Comparison of ENCODE assay signal across 20 mouse cellular contexts in genomic region chr15:62091144-62091543, GRCm38 (mm10).
"Had no signal": no experiment of that assay in that cellular context is flagged by ENCODE, and none has a peak within 500 bp of the region (broad histone marks: within the 10 kb centered on the region; RNA-seq: fewer than 3 reads in every experiment).

No protein-coding gene starts in this region.

- H3K9ac ChIP-seq: limb, embryonic 13.5 days; lung, embryonic 14.5 days; midbrain, embryonic 13.5 days; neural tube, embryonic 13.5 days; stomach, embryonic 15.5 days had no signal

- H3K9me3 ChIP-seq: limb, embryonic 10.5 days; limb, embryonic 13.5 days; megakaryocyte, embryonic 14.5 days; midbrain, embryonic 10.5 days; midbrain, embryonic 13.5 days; neural tube, embryonic 13.5 days; stomach, embryonic 15.5 days had no signal

- H3K36me3 ChIP-seq: limb, embryonic 10.5 days; limb, embryonic 13.5 days; midbrain, embryonic 10.5 days; midbrain, embryonic 13.5 days; neural tube, embryonic 13.5 days; stomach, embryonic 15.5 days had no signal

- H3K4me2 ChIP-seq: limb, embryonic 13.5 days; lung, embryonic 14.5 days; midbrain, embryonic 13.5 days; neural tube, embryonic 13.5 days; stomach, embryonic 15.5 days had no signal

- H3K27me3 ChIP-seq: limb, embryonic 13.5 days; megakaryocyte, embryonic 14.5 days; midbrain, embryonic 13.5 days; neural tube, embryonic 13.5 days; stomach, embryonic 15.5 days had no signal

- ATAC-seq: lung, postnatal 0 days; midbrain, embryonic 13.5 days; midbrain, embryonic 16.5 days had no signal

- H3K27ac ChIP-seq: kidney, postnatal 0 days; layer of hippocampus, adult 2 months; limb, embryonic 10.5 days; limb, embryonic 13.5 days; macrophage; midbrain, embryonic 10.5 days; midbrain, embryonic 13.5 days; stomach, embryonic 15.5 days had no signal

- DNase-seq: kidney, adult 11 months; kidney, adult 9 months; kidney, postnatal 25 days; layer of hippocampus, adult 9-11 months; lung, embryonic 14.5 days; retina, postnatal 1 day; right cerebral cortex, postnatal 4 days had no signal

- H3K4me3 ChIP-seq: layer of hippocampus, adult 2 months; limb, embryonic 10.5 days; limb, embryonic 13.5 days; midbrain, embryonic 10.5 days; midbrain, embryonic 13.5 days; myocyte; neural tube, embryonic 13.5 days; stomach, embryonic 15.5 days had no signal
